Mouse (Mus musculus) heart, adult 2 months (tissue): ENCODE data around the gene Erc2.

ENCODE experiments used
- CTCF ChIP-seq: fragments of 200-600 bp; IDR thresholded peaks from 2 replicates; pipeline ENCODE4 v1.8.1; 2022; ENCODE audit warnings: antibody characterized with exemption, mild to moderate bottlenecking, moderate library complexity
- POLR2A ChIP-seq: fragments of 200-500 bp; IDR thresholded peaks from 2 replicates; pipeline ENCODE4 v1.6.1; 2011; ENCODE audit warnings: mild to moderate bottlenecking, low read depth, low read length, control low read depth; ENCODE audit not compliant: insufficient read depth

GRCm38 (mm10) chr14:28441240-28441967 lies 819.2 kb downstream of the Erc2 start:
- no peak for TF ChIP-seq POLR2A
- TF ChIP-seq CTCF, result no peak
